Mouse (Mus musculus) forebrain, embryonic 13.5 days (tissue): ENCODE data around the gene Gadl1. TPM values are rescaled to one million over a fixed set of nuclear protein-coding genes. Genes with fewer than 3 reads are reported as not detected.

Experiments
- ATAC-seq: fragments of 200-750 bp; cut with Nextera tagmentation; 2 replicates; pipeline ENCODE4 v1.8.0; 2017
- H3K27ac ChIP-seq: fragments of 300-500 bp; sonication (generic); 2 replicates; pipeline ENCODE4 v1.5.1; 2015; ENCODE audit warnings: inconsistent platforms, mild to moderate bottlenecking, moderate library complexity
- H3K27me3 ChIP-seq: fragments of 300-500 bp; sonication (generic); 2 replicates; pipeline ENCODE4 v1.6.1; 2015; ENCODE audit warnings: mild to moderate bottlenecking, inconsistent platforms
- H3K36me3 ChIP-seq: fragments of 300-500 bp; sonication (generic); 2 replicates; pipeline ENCODE4 v1.6.1; 2015; ENCODE audit warnings: mild to moderate bottlenecking, inconsistent platforms; ENCODE audit not compliant: poor library complexity, severe bottlenecking
- H3K4me1 ChIP-seq: fragments of 300-500 bp; sonication (generic); 2 replicates; pipeline ENCODE4 v1.6.1; 2015; ENCODE audit warnings: inconsistent platforms
- H3K4me2 ChIP-seq: fragments of 300-500 bp; sonication (generic); 2 replicates; pipeline ENCODE4 v1.6.1; 2015; ENCODE audit warnings: inconsistent platforms, mild to moderate bottlenecking, moderate library complexity
- H3K4me3 ChIP-seq: fragments of 300-500 bp; sonication (generic); 2 replicates; pipeline ENCODE4 v1.5.1; 2015; ENCODE audit warnings: mild to moderate bottlenecking, inconsistent platforms
- H3K9ac ChIP-seq: fragments of 300-500 bp; sonication (generic); 2 replicates; pipeline ENCODE4 v1.6.1; 2015; ENCODE audit warnings: mild to moderate bottlenecking, inconsistent platforms
- H3K9me3 ChIP-seq: fragments of 300-500 bp; sonication (generic); replicated peaks from 2 replicates; pipeline ENCODE4 v1.6.1; 2016; ENCODE audit warnings: inconsistent platforms
- WGBS: fragments of 180-500 bp; shearing (Covaris S2); methylation state at CpG from one replicate; pipeline ENCODE4 v1.1.7; 2015; 5-methylcytosine and 5-hydroxymethylcytosine counted together
- polyA plus RNA-seq: library from polyadenylated mRNA; unstranded; fragments of >200 nt; fragmentation: Nextera tagmentation; extraction: Ambion mirVana; gene quantifications from 2 replicates; pipeline ENCODE4 v1.2.1, GENCODE M21; 2015

Gene Gadl1
- polyA plus RNA-seq, result 0.28 and 0.30 TPM in 2 replicates

- no peak within 1 kb of the TSS for H3K4me3 ChIP-seq
- no peaks in the 10 kb centered on the region for H3K27me3 ChIP-seq
- H3K9ac ChIP-seq, result no peak within 1 kb of the TSS
- H3K27ac ChIP-seq, result no peak within 1 kb of the TSS
- no peaks in the 10 kb centered on the region for H3K4me1 ChIP-seq
- H3K36me3 ChIP-seq, result no peaks in the 10 kb centered on the region
- 66% methylated on average over 9 of the region's 9 CpGs for WGBS
- H3K9me3 ChIP-seq, result no peaks in the 10 kb centered on the region
- no peak for ATAC-seq
- 0 out of 2 replicates have a peak within 1 kb of the TSS, but pooled peaks have one; percentile 4 for H3K4me2 ChIP-seq
These were observed at the start of gene Gadl1 for GRCm38 (mm10) chr9:115909155-115909554. Gene Gadl1 (plus strand): TSS chr9:115909455.

- no peak overlapping the region for H3K4me2 ChIP-seq
- H3K36me3 ChIP-seq, result no peaks in the 10 kb centered on the region
- 86% methylated on average over 5 of the region's 5 CpGs for WGBS
- no peak for ATAC-seq
- no peak overlapping the region for H3K9ac ChIP-seq
- H3K9me3 ChIP-seq, result no peaks in the 10 kb centered on the region
- H3K27ac ChIP-seq, result no peak overlapping the region
- H3K27me3 ChIP-seq, result no peaks in the 10 kb centered on the region
- no peaks in the 10 kb centered on the region for H3K4me1 ChIP-seq
- no peak overlapping the region for H3K4me3 ChIP-seq
These were observed 46.5 kb upstream of the Gadl1 start for GRCm38 (mm10) chr9:115862802-115863201.

GRCm38 (mm10) chr9:115863326-115863725, 45.9 kb upstream of the Gadl1 start:
- no peaks in the 10 kb centered on the region for H3K36me3 ChIP-seq
- 77% methylated on average over 6 of the region's 6 CpGs for WGBS
- H3K9me3 ChIP-seq, result no peaks in the 10 kb centered on the region
- ATAC-seq, result no peak
- no peaks in the 10 kb centered on the region for H3K27me3 ChIP-seq
- no peak overlapping the region for H3K4me3 ChIP-seq
- no peaks in the 10 kb centered on the region for H3K4me1 ChIP-seq
- H3K4me2 ChIP-seq, result no peak overlapping the region
- no peak overlapping the region for H3K27ac ChIP-seq
- no peak overlapping the region for H3K9ac ChIP-seq

GRCm38 (mm10) chr9:115867277-115867676, 42.0 kb upstream of the Gadl1 start:
- WGBS, result 52% methylated on average over 2 of the region's 2 CpGs
- H3K27me3 ChIP-seq, result no peaks in the 10 kb centered on the region
- H3K36me3 ChIP-seq, result no peaks in the 10 kb centered on the region
- no peak overlapping the region for H3K4me2 ChIP-seq
- H3K27ac ChIP-seq, result no peak overlapping the region
- ATAC-seq, result no peak
- no peak overlapping the region for H3K4me3 ChIP-seq
- H3K9ac ChIP-seq, result no peak overlapping the region
- H3K4me1 ChIP-seq, result no peaks in the 10 kb centered on the region
- H3K9me3 ChIP-seq, result no peaks in the 10 kb centered on the region

GRCm38 (mm10) chr9:115870168-115870567, 39.1 kb upstream of the Gadl1 start:
- Histone ChIP-seq H3K27ac (no peak overlapping the region), H3K4me2 (no peak overlapping the region), H3K36me3 (no peaks in the 10 kb centered on the region), H3K9ac (no peak overlapping the region), H3K27me3 (no peaks in the 10 kb centered on the region), H3K9me3 (no peaks in the 10 kb centered on the region), H3K4me1 (no peaks in the 10 kb centered on the region), H3K4me3 (no peak overlapping the region)
- no peak for ATAC-seq
- 90% methylated on average over 13 of the region's 13 CpGs for WGBS

GRCm38 (mm10) chr9:115870640-115871039, 38.6 kb upstream of the Gadl1 start:
- WGBS, result 90% methylated on average over 5 of the region's 5 CpGs
- Histone ChIP-seq H3K4me3 (no peak overlapping the region), H3K36me3 (no peaks in the 10 kb centered on the region), H3K27ac (no peak overlapping the region), H3K4me1 (no peaks in the 10 kb centered on the region), H3K9me3 (no peaks in the 10 kb centered on the region), H3K4me2 (no peak overlapping the region), H3K9ac (no peak overlapping the region), H3K27me3 (no peaks in the 10 kb centered on the region)
- ATAC-seq, result no peak

GRCm38 (mm10) chr9:115880500-115880899, 28.8 kb upstream of the Gadl1 start:
- Histone ChIP-seq H3K9me3 (no peaks in the 10 kb centered on the region), H3K27ac (no peak overlapping the region), H3K36me3 (no peaks in the 10 kb centered on the region), H3K4me3 (no peak overlapping the region), H3K9ac (no peak overlapping the region), H3K4me2 (no peak overlapping the region), H3K4me1 (no peaks in the 10 kb centered on the region), H3K27me3 (no peaks in the 10 kb centered on the region)
- no peak for ATAC-seq
- WGBS, result 90% methylated on average over 6 of the region's 6 CpGs

GRCm38 (mm10) chr9:115881137-115881536, 28.1 kb upstream of the Gadl1 start:
- Histone ChIP-seq H3K36me3 (no peaks in the 10 kb centered on the region), H3K4me1 (no peaks in the 10 kb centered on the region), H3K4me3 (no peak overlapping the region), H3K27me3 (no peaks in the 10 kb centered on the region), H3K9me3 (no peaks in the 10 kb centered on the region), H3K9ac (no peak overlapping the region), H3K27ac (no peak overlapping the region), H3K4me2 (no peak overlapping the region)
- ATAC-seq, result no peak
- WGBS, result 91% methylated on average over 3 of the region's 3 CpGs

GRCm38 (mm10) chr9:115882627-115883200, 26.5 kb upstream of the Gadl1 start:
- 80% methylated on average over 5 of the region's 5 CpGs for WGBS
- Histone ChIP-seq H3K36me3 (no peaks in the 10 kb centered on the region), H3K9me3 (0 out of 2 replicates have a peak, but pooled peaks cover 4% of the 10 kb centered on the region), H3K9ac (no peak overlapping the region), H3K4me3 (no peak overlapping the region), H3K27ac (no peak overlapping the region), H3K27me3 (no peaks in the 10 kb centered on the region), H3K4me2 (no peak overlapping the region), H3K4me1 (no peaks in the 10 kb centered on the region)
- ATAC-seq, result no peak

GRCm38 (mm10) chr9:115883413-115883812, 25.8 kb upstream of the Gadl1 start:
- no peak overlapping the region for H3K9ac ChIP-seq
- no peaks in the 10 kb centered on the region for H3K4me1 ChIP-seq
- no peak for ATAC-seq
- no peaks in the 10 kb centered on the region for H3K36me3 ChIP-seq
- WGBS, result 91% methylated on average over 5 of the region's 5 CpGs
- H3K4me3 ChIP-seq, result no peak overlapping the region
- H3K27ac ChIP-seq, result no peak overlapping the region
- no peaks in the 10 kb centered on the region for H3K27me3 ChIP-seq
- 0 out of 2 replicates have a peak, but pooled peaks cover 4% of the 10 kb centered on the region for H3K9me3 ChIP-seq
- no peak overlapping the region for H3K4me2 ChIP-seq

- WGBS, result 85% methylated on average over 5 of the region's 5 CpGs
- no peaks in the 10 kb centered on the region for H3K27me3 ChIP-seq
- H3K9me3 ChIP-seq, result 0 out of 2 replicates have a peak, but pooled peaks cover 4% of the 10 kb centered on the region
- no peak overlapping the region for H3K4me2 ChIP-seq
- no peak overlapping the region for H3K27ac ChIP-seq
- no peak for ATAC-seq
- no peak overlapping the region for H3K9ac ChIP-seq
- H3K4me1 ChIP-seq, result no peaks in the 10 kb centered on the region
- H3K36me3 ChIP-seq, result no peaks in the 10 kb centered on the region
- H3K4me3 ChIP-seq, result no peak overlapping the region
These were observed 21.7 kb upstream of the Gadl1 start for GRCm38 (mm10) chr9:115887571-115887970.

- no peaks in the 10 kb centered on the region for H3K9me3 ChIP-seq
- ATAC-seq, result no peak
- H3K4me2 ChIP-seq, result no peak overlapping the region
- no peak overlapping the region for H3K27ac ChIP-seq
- no peaks in the 10 kb centered on the region for H3K27me3 ChIP-seq
- H3K4me1 ChIP-seq, result no peaks in the 10 kb centered on the region
- no peak overlapping the region for H3K9ac ChIP-seq
- no peaks in the 10 kb centered on the region for H3K36me3 ChIP-seq
- WGBS, result 65% methylated on average over 4 of the region's 4 CpGs
- no peak overlapping the region for H3K4me3 ChIP-seq
These were observed 16.1 kb upstream of the Gadl1 start for GRCm38 (mm10) chr9:115893131-115893530.

GRCm38 (mm10) chr9:115893947-115894346, 15.3 kb upstream of the Gadl1 start:
- Histone ChIP-seq H3K9ac (no peak overlapping the region), H3K4me1 (no peaks in the 10 kb centered on the region), H3K4me3 (no peak overlapping the region), H3K36me3 (no peaks in the 10 kb centered on the region), H3K27me3 (no peaks in the 10 kb centered on the region), H3K4me2 (no peak overlapping the region), H3K9me3 (no peaks in the 10 kb centered on the region), H3K27ac (no peak overlapping the region)
- no peak for ATAC-seq
- WGBS, result 94% methylated on average over 10 of the region's 10 CpGs
